Mouse (Mus musculus) urinary bladder, postnatal 14 days (tissue): ENCODE results near the gene Prmt3.

Source experiments
- DNase-seq: peaks from one replicate; pipeline ENCODE4 v3.0.0; 2021; ENCODE audit warnings: low spot score

Gene Prmt3

GRCm38 (mm10) chr7:49778114-49778901, at the start of gene Prmt3:
Gene Prmt3 (plus strand): TSS chr7:49778346.
- DNase-seq: peak; percentile 98

- DNase-seq: no peak
Measured at GRCm38 (mm10) chr7:49734342-49734741, 43.8 kb upstream of the Prmt3 start.

GRCm38 (mm10) chr7:49739448-49739847, 38.7 kb upstream of the Prmt3 start:
- DNase-seq: no peak

- no peak for DNase-seq
Measured at GRCm38 (mm10) chr7:49741474-49741873, 36.7 kb upstream of the Prmt3 start.

GRCm38 (mm10) chr7:49741923-49742322, 36.2 kb upstream of the Prmt3 start:
- DNase-seq: no peak

- DNase-seq: peak; percentile 29
Measured at GRCm38 (mm10) chr7:49751148-49751547, 27.0 kb upstream of the Prmt3 start.

- peak; percentile 46 for DNase-seq
Measured at GRCm38 (mm10) chr7:49752730-49753506, 25.2 kb upstream of the Prmt3 start.

- peak; percentile 63 for DNase-seq
Measured at GRCm38 (mm10) chr7:49754767-49755166, 23.4 kb upstream of the Prmt3 start.

GRCm38 (mm10) chr7:49758934-49759571, 19.1 kb upstream of the Prmt3 start, which contains the start of gene Htatip2:
Gene Htatip2 (plus strand): TSS chr7:49759115.
- peak; percentile 58 for DNase-seq

GRCm38 (mm10) chr7:49762605-49763004, 15.5 kb upstream of the Prmt3 start:
- DNase-seq: peak; percentile 59

GRCm38 (mm10) chr7:49764011-49764716, 14.0 kb upstream of the Prmt3 start:
- DNase-seq: peak; percentile 30

- no peak for DNase-seq
Measured at GRCm38 (mm10) chr7:49766166-49766565, 12.0 kb upstream of the Prmt3 start.

GRCm38 (mm10) chr7:49768509-49768908, 9.6 kb upstream of the Prmt3 start:
- no peak for DNase-seq

GRCm38 (mm10) chr7:49774396-49774795, 3.8 kb upstream of the Prmt3 start:
- no peak for DNase-seq

GRCm38 (mm10) chr7:49777585-49777984, 561 bp upstream of the Prmt3 start:
- DNase-seq: no peak

- DNase-seq: no peak
Measured at GRCm38 (mm10) chr7:49778904-49779615, 914 bp downstream of the Prmt3 start.

- no peak for DNase-seq
Measured at GRCm38 (mm10) chr7:49783017-49783416, 4.9 kb downstream of the Prmt3 start.

- DNase-seq: no peak
Measured at GRCm38 (mm10) chr7:49785141-49785540, 7.0 kb downstream of the Prmt3 start.

- DNase-seq: peak; percentile 57
Measured at GRCm38 (mm10) chr7:49786618-49787382, 8.7 kb downstream of the Prmt3 start.

- no peak for DNase-seq
Measured at GRCm38 (mm10) chr7:49787383-49787645, 9.2 kb downstream of the Prmt3 start.

- no peak for DNase-seq
Measured at GRCm38 (mm10) chr7:49794304-49794703, 16.2 kb downstream of the Prmt3 start.
